Mouse (Mus musculus) C2C12 (cell line): ENCODE data around the gene Kif19a. TPM values are rescaled to one million over a fixed set of nuclear protein-coding genes. Genes with fewer than 3 reads are reported as not detected.

Experiments
- H3K27me3 ChIP-seq: one replicate; pipeline ENCODE4 v1.6.1; 2011; ENCODE audit not compliant: control insufficient read depth, insufficient read depth, insufficient read length
- H3K36me3 ChIP-seq: one replicate; pipeline ENCODE4 v1.6.1; 2011; ENCODE audit not compliant: control insufficient read depth, insufficient read depth
- H3K4me3 ChIP-seq: one replicate; pipeline ENCODE4 v1.5.1; 2011; ENCODE audit warnings: mild to moderate bottlenecking, control low read depth; ENCODE audit not compliant: poor library complexity, insufficient read depth, severe bottlenecking
- H3K79me2 ChIP-seq: one replicate; pipeline ENCODE4 v1.6.1; 2011; ENCODE audit not compliant: control insufficient read depth, insufficient read depth
- H3K79me3 ChIP-seq: one replicate; pipeline ENCODE4 v1.6.1; 2011; ENCODE audit warnings: low read depth, control low read depth
- H3ac ChIP-seq: one replicate; pipeline ENCODE3; 2011; ENCODE audit warnings: low read depth; ENCODE audit not compliant: control insufficient read depth, insufficient read length
- CEBPB ChIP-seq: IDR thresholded peaks from one replicate; pipeline ENCODE4 v1.6.1; 2011; ENCODE audit warnings: low read depth, mild to moderate bottlenecking, control low read depth, moderate library complexity
- CTCF ChIP-seq: IDR thresholded peaks from one replicate; pipeline ENCODE4 v1.5.1; 2011; ENCODE audit not compliant: control insufficient read depth, insufficient read depth, insufficient read length
- FOSL1 ChIP-seq: IDR thresholded peaks from one replicate; pipeline ENCODE4 v1.8.0; 2011; ENCODE audit warnings: mild to moderate bottlenecking, low read length; ENCODE audit not compliant: poor library complexity, insufficient read depth, severe bottlenecking
- MAX ChIP-seq: IDR thresholded peaks from one replicate; pipeline ENCODE4 v1.6.1; 2011; ENCODE audit warnings: mild to moderate bottlenecking, control low read depth
- MYOD1 ChIP-seq: IDR thresholded peaks from one replicate; pipeline ENCODE4 v1.6.1; 2011; ENCODE audit warnings: low read depth; ENCODE audit not compliant: control insufficient read depth, insufficient read length
- MYOG ChIP-seq: IDR thresholded peaks from one replicate; pipeline ENCODE4 v1.6.1; 2011; ENCODE audit not compliant: control insufficient read depth, insufficient read length; ENCODE audit errors: extremely low read depth
- USF1 ChIP-seq: IDR thresholded peaks from one replicate; pipeline ENCODE4 v1.6.1; 2011; ENCODE audit warnings: low read depth, mild to moderate bottlenecking, control low read depth, moderate library complexity
- polyA plus RNA-seq: library from polyadenylated mRNA; unstranded; fragments of >200 nt; fragmentation: generic; extraction: Trizol; gene quantifications from one replicate; pipeline ENCODE4 v1.2.1, GENCODE M21; 2012; ENCODE audit warnings: missing spikeins

Kif19a gene
- polyA plus RNA-seq, 1 experiment: 0.25 TPM

- Histone ChIP-seq H3ac (no peak overlapping the region), H3K79me3 (no peaks in the 10 kb centered on the region), H3K4me3 (no peak overlapping the region), H3K27me3 (no peaks in the 10 kb centered on the region), H3K79me2 (no peaks in the 10 kb centered on the region), H3K36me3 (no peaks in the 10 kb centered on the region)
- TF ChIP-seq CTCF: no peak
- TF ChIP-seq MYOD1: no peak
- TF ChIP-seq CEBPB: no peak
- no peak for TF ChIP-seq MAX
- no peak for TF ChIP-seq USF1
- TF ChIP-seq MYOG: no peak
- TF ChIP-seq FOSL1: no peak
Measured at GRCm38 (mm10) chr11:114731711-114732110, 33.5 kb upstream of the Kif19a start.

DNA sequence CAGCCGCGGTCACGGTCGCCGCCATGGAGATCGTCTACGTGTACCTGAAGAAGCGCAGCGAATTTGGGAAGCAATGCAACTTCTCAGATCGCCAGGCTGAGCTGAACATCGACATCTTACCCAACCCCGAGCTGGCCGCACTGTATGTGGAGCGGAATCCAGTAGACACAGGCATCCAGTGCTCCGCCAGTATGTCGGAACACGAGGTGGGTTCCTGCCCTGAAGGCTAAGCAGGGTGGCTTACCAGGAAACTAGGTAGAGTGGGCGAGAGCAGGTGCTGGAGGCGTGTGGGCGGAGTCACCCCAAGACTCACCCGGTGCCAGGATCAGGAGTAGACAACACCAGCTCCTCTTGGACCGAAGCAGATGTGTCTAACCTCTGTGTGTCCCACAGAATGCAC, 32.3 kb upstream of the Kif19a start:
- Histone ChIP-seq H3K4me3 (no peak overlapping the region), H3K36me3 (no peaks in the 10 kb centered on the region), H3ac (no peak overlapping the region), H3K79me2 (no peaks in the 10 kb centered on the region), H3K27me3 (no peaks in the 10 kb centered on the region), H3K79me3 (no peaks in the 10 kb centered on the region)
- TF ChIP-seq CTCF (no peak), MAX (no peak), CEBPB (no peak)

- Histone ChIP-seq H3K36me3 (no peaks in the 10 kb centered on the region), H3K79me2 (no peaks in the 10 kb centered on the region), H3K4me3 (no peak overlapping the region), H3K79me3 (no peaks in the 10 kb centered on the region), H3ac (no peak overlapping the region), H3K27me3 (no peaks in the 10 kb centered on the region)
- TF ChIP-seq MYOG: no peak
- TF ChIP-seq MYOD1: no peak
- no peak for TF ChIP-seq CTCF
- no peak for TF ChIP-seq USF1
- TF ChIP-seq FOSL1: no peak
- no peak for TF ChIP-seq MAX
- no peak for TF ChIP-seq CEBPB
Measured at GRCm38 (mm10) chr11:114736111-114736510, 29.1 kb upstream of the Kif19a start.

DNA sequence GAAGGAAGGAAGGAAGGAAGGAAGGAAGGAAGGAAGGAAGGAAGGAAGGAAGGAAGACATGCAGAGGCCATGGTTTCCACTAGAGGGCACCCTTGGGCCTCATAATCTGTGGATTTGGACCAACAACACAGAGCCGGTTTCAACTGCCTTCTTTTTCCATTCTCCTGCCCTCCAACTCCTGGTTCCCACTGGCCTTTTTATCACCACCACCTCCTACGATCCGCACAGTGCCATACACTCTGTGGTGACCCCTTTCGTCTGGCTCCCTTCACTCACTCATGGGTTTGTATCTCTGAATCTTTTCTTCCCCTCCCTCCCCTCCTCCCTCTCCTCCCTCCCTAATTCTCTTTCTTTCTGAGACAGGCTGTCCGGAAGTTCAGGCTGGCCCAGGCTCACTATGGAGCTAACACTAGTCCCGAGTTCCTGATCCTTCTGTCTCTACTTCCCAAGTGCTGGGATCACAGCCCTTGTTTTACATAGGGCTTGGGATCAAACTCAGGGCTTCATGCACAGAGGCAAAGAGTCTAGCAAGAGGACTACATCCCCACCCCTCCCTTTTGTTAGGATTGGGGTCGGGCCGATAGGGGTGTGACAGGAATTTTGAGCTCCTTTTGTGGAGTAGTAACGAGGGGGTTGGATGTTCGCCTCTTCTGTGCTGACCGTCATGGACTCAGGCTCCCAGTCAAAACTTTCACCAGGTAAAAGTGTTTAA, 28.1 kb upstream of the Kif19a start:
- Histone ChIP-seq H3K4me3 (no peak overlapping the region), H3K79me2 (no peaks in the 10 kb centered on the region), H3K36me3 (no peaks in the 10 kb centered on the region), H3ac (no peak overlapping the region), H3K27me3 (no peaks in the 10 kb centered on the region), H3K79me3 (no peaks in the 10 kb centered on the region)
- TF ChIP-seq CTCF: peak; percentile 50
- no peak for TF ChIP-seq FOSL1

GRCm38 (mm10) chr11:114740598-114740997, 24.6 kb upstream of the Kif19a start:
- Histone ChIP-seq H3K79me2 (no peaks in the 10 kb centered on the region), H3ac (no peak overlapping the region), H3K79me3 (no peaks in the 10 kb centered on the region), H3K4me3 (no peak overlapping the region), H3K36me3 (no peaks in the 10 kb centered on the region), H3K27me3 (peaks cover 4% of the 10 kb centered on the region)
- TF ChIP-seq CTCF (no peak), MYOG (no peak), MYOD1 (no peak), CEBPB (no peak), FOSL1 (no peak), USF1 (no peak), MAX (no peak)

GRCm38 (mm10) chr11:114741451-114741850, 23.7 kb upstream of the Kif19a start:
- Histone ChIP-seq H3K4me3 (no peak overlapping the region), H3ac (no peak overlapping the region), H3K79me3 (no peaks in the 10 kb centered on the region), H3K79me2 (no peaks in the 10 kb centered on the region), H3K27me3 (peaks cover 4% of the 10 kb centered on the region), H3K36me3 (no peaks in the 10 kb centered on the region)
- no peak for TF ChIP-seq MAX
- no peak for TF ChIP-seq CTCF
- TF ChIP-seq MYOG: no peak
- TF ChIP-seq FOSL1: no peak
- TF ChIP-seq USF1: no peak
- TF ChIP-seq CEBPB: no peak
- TF ChIP-seq MYOD1: no peak
